Mouse (Mus musculus) NIH3T3 (cell line): ENCODE measurements at regions not wholly inside any gene's neighbourhood (a gene's known extent, or its start where the extent isn't known, plus 50 kb on each side); places are given as distances from the start of the nearest gene placed in this dataset.
A peak's percentile ranks its signal among the peaks of the same experiment; 100 is the strongest.

Experiments
- DNase-seq: peaks from one replicate; pipeline ENCODE4 v3.0.0-alpha.2; 2012; ENCODE audit warnings: low read depth

DNA sequence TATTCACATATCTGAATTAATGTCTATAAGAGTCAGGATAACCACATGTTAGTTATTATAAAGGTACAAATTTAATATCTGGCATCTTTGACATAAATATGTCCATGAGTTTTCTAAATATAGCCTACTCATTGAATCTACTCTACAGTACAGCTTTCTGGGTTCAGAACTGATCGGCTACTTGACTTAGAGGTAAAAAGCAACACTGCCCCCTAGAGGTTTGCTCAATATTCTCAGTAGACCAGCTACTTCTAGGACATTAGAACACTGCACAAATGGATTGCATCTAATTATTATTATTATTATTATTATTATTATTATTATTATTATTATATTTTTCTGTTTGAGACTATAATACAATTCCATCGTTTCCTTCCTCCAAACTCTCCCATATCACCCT is 418.8 kb upstream of the Tpm3-rs7 start:
- peak; percentile 50 for DNase-seq

DNA sequence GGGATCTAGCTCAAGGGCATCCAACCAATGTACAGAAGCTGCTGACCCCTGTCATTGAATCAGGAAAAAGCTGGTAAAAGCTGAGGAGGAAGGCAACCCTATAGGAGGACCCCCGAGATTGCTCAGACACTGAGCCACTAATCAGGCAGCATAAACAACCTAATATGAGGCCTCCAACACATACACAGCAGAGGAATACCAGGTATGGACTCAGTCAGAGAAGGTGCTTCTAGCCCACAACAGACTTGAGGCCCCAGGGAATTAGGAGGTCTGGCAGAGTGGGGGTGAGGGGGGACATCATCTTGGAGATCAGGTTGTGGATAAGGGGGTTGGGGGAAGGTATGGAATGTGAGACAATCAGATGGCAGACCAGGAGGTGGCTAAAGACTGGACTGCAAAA is 413.2 kb upstream of the Tpm3-rs7 start:
- DNase-seq = no peak

GRCm38 (mm10) chr14:112917148-112917547 is 397.3 kb upstream of the Tpm3-rs7 start:
- DNase-seq = no peak
